Mouse (Mus musculus): ENCODE measurements at regions not wholly inside any gene's neighbourhood (a gene's known extent, or its start where the extent isn't known, plus 50 kb on each side); places are given as distances from the start of the nearest gene placed in this dataset.

DNA sequence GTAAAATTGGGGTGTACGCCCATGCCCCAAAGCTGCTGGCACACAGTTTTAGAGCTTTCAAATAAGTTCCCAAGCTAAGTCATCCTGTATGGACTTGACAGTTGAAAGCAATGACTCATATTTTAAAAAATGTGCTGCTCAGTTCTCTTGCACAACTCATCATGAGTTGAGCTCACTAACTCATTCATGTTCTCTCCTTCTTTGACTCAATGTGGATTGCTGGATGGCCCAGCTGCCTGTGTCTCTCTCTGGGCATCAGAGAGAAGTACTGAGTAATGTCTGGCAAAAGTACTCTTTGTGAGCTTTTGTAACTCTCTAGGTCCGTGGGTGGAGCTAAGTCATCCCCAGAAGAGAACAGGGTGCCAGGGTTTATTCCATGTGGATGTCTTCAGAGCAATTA is 355.3 kb downstream of the Rnd3 start:
- no peak for DNase-seq (ENCODE audit: low spot score)

GRCm38 (mm10) chr2:50793067-50793466 is 355.8 kb downstream of the Rnd3 start:
- DNase-seq (ENCODE audit: low spot score) = no peak

- DNase-seq (ENCODE audit: low spot score) = peak; percentile 76
Observed at GRCm38 (mm10) chr2:50789051-50789651, 359.8 kb downstream of the Rnd3 start.

DNA sequence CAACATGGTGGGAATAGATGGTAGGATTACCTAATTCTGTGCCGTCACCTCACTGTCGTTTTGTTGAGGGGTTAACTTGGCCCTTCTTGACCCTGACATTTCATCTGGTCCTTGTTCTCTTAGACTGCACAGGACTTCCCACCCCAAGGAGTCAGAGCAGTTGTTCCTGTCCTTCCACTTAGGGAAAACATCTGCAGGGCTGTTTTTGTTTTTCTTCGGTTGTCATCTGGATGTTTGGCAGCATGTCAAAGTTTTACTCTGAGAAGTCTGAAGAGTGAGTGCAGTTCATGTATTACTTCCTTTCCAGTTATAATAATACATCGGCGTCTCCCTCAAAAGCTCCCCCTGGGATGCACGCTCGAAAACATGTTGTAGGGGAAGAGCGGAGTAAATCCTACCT is 376.8 kb downstream of the Rnd3 start:
- no peak for DNase-seq (ENCODE audit: low spot score)

- DNase-seq (ENCODE audit: low spot score) = no peak
Observed at GRCm38 (mm10) chr2:50759016-50759415, 389.9 kb downstream of the Rnd3 start.

- no peak for DNase-seq (ENCODE audit: low spot score)
Observed at GRCm38 (mm10) chr2:50757837-50758541, 390.9 kb downstream of the Rnd3 start.

- peak; percentile 54 for DNase-seq (ENCODE audit: low spot score)
Observed at GRCm38 (mm10) chr2:50755616-50756450, 393.1 kb downstream of the Rnd3 start.

DNA sequence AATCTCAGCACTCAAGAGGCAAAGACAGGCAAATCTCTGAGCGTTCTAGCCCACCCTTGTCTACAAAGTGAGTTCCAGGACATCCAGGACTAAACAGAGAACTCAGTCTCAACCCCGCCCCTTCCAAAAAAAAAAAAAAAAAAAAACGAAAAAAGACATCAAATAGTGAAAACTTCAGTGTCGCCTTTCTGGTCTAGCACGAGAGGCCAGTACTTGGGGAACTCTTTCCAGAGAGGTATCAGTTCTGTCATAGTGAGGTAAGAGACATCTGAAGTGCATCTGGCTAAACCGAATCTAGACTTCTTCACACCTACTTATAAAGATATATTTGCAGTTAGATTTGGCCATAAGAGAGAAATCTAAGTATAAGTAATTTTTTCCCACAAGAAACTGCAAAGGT is 393.8 kb downstream of the Rnd3 start:
- no peak for DNase-seq (ENCODE audit: low spot score)

- no peak for DNase-seq (ENCODE audit: low spot score)
Observed at GRCm38 (mm10) chr2:50752408-50752807, 396.5 kb downstream of the Rnd3 start.

GRCm38 (mm10) chr2:50750799-50751198 is 398.1 kb downstream of the Rnd3 start:
- no peak for DNase-seq (ENCODE audit: low spot score)

- DNase-seq (ENCODE audit: low spot score) = no peak
Observed at GRCm38 (mm10) chr2:50744625-50745214, 404.2 kb downstream of the Rnd3 start.

- DNase-seq (ENCODE audit: low spot score) = no peak
Observed at GRCm38 (mm10) chr2:50743785-50744258, 405.1 kb downstream of the Rnd3 start.

- no peak for DNase-seq (ENCODE audit: low spot score)
Observed at GRCm38 (mm10) chr2:50742421-50742820, 406.5 kb downstream of the Rnd3 start.

GRCm38 (mm10) chr2:50741337-50741736 is 407.6 kb downstream of the Rnd3 start:
- DNase-seq (ENCODE audit: low spot score) = no peak

DNA sequence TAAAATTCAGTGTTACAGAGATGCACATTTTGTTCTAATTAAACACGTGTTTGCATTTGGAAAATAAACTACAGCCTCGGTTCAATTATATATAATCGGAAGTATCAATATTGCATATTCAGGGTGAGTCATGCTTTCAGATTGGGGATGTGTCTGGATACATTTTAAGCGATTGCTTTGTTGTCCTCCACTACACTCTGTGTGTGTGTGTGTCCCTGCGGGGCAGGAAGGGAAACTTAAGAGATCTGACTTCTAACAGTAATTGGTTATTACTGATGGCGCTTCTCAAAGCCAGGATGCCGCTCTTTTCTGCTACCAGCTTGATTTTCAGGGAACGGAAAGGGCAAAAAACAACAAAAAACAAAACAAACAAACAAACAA is 409.3 kb downstream of the Rnd3 start:
- no peak for DNase-seq (ENCODE audit: low spot score)

- DNase-seq (ENCODE audit: low spot score) = no peak
Observed at GRCm38 (mm10) chr2:50738936-50739598, 409.8 kb downstream of the Rnd3 start.

- DNase-seq (ENCODE audit: low spot score) = no peak
Observed at GRCm38 (mm10) chr2:50737706-50738105, 411.2 kb downstream of the Rnd3 start.

GRCm38 (mm10) chr2:50735029-50735428 is 413.9 kb downstream of the Rnd3 start:
- DNase-seq (ENCODE audit: low spot score) = no peak

DNA sequence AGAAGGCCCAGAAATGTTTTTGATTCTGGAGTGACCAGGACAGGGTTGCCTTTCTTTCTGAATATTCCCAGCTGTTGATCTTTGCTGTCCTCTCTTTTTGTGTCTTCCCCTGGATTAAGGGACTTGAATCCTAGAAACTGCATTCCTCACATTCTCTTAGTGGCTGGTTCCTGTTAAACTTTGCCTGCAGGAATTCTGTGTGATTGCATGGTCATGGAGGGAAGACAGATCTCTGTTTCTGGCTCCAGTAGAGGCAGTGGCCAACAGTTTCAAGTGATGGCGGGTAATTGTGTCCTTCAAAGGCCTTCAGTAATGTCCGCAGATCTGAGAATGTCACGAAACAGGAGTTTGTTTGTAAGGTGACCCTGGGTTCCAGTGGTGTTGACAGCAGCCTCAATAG is 410.1 kb upstream of the Mmadhc start:
- DNase-seq (ENCODE audit: low spot score) = peak; percentile 45

GRCm38 (mm10) chr2:50704297-50704696 is 407.7 kb upstream of the Mmadhc start:
- peak; percentile 30 for DNase-seq (ENCODE audit: low spot score)

DNA sequence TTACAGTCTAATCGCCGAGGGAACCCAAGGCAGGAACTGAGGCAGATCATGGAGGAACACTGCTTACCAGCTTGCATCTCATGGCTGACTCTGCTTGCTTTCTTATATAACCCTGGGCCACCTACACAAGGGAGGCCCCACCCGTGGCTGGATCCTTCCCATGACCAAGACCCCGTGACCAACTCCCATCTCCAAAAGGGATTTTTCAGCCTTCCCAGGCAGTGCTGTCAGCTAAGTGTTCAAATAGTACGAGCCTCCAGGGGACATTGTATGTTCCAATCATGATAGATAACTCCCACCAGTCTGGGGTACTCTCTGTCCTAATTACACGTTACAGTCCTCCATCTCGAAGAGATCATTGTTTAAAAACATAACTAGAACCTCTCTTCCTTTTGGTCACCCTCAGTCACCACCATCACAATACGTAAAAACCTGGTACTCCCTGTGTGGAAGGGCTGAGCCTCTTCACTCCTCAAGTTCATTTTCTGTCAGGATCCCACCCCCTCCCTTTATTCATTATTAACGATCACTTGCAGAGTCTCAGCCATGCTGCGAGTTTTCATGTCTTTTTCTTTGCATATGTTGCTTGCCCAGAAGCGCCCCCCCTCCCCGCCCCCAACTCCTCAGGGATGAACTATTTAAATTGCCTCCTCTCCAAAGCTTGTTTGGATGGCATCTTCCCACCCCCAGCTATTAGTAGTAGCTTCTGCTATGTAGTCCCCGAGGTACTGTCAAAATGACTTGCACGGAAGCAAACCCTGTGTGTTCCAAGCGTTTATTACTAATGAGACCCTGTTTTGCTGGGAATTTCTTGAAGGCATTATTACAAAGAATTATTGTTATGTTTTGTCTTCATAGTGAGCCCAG is 406.2 kb upstream of the Mmadhc start:
- no peak for DNase-seq (ENCODE audit: low spot score)
